Mouse (Mus musculus): Measurements from ENCODE around the gene Cct3.
"Not testable (repeated sequence)": the region's sequence is repeated elsewhere in the genome, so short reads cannot be mapped to it uniquely, and the experiment has no call there.

Gene Cct3

GRCm38 (mm10) chr3:88288133-88288713 lies 8.7 kb upstream of the Cct3 start:
- DNase-seq (ENCODE audit: inconsistent age in 2 of 2, low spot score in 1 of 2): not testable (repeated sequence)

GRCm38 (mm10) chr3:88291970-88292369 lies 4.9 kb upstream of the Cct3 start:
- peak; percentile 32 to 72 for DNase-seq (ENCODE audit: inconsistent age in 2 of 2, low spot score in 1 of 2)

- not testable (repeated sequence) for DNase-seq (ENCODE audit: inconsistent age in 2 of 2, low spot score in 1 of 2)
Observed at GRCm38 (mm10) chr3:88295272-88295671, 1.6 kb upstream of the Cct3 start.

GRCm38 (mm10) chr3:88296110-88296560 lies 781 bp upstream of the Cct3 start:
- no peak for DNase-seq (ENCODE audit: inconsistent age in 2 of 2, low spot score in 1 of 2)

GRCm38 (mm10) chr3:88297321-88297851 lies 470 bp downstream of the Cct3 start:
- DNase-seq (ENCODE audit: inconsistent age in 2 of 2, low spot score in 1 of 2): no peak

GRCm38 (mm10) chr3:88299172-88299571 lies 2.3 kb downstream of the Cct3 start:
- no peak for DNase-seq (ENCODE audit: inconsistent age in 2 of 2, low spot score in 1 of 2)

- DNase-seq (ENCODE audit: inconsistent age in 2 of 2, low spot score in 1 of 2): peak; percentile 65 to 88
Observed at GRCm38 (mm10) chr3:88324951-88325405, 28.1 kb downstream of the Cct3 start, which contains the start of gene Glmp. Glmp (plus strand) TSS chr3:88325023.

- DNase-seq (ENCODE audit: inconsistent age in 2 of 2, low spot score in 1 of 2): no peak
Observed at GRCm38 (mm10) chr3:88328956-88329355, 32.0 kb downstream of the Cct3 start.

GRCm38 (mm10) chr3:88331282-88331681 lies 34.4 kb downstream of the Cct3 start:
- peak; percentile 50 to 86 for DNase-seq (ENCODE audit: inconsistent age in 2 of 2, low spot score in 1 of 2)

- peak in 1 of 2 experiments; percentile 41 for DNase-seq (ENCODE audit: inconsistent age in 2 of 2, low spot score in 1 of 2)
Observed at GRCm38 (mm10) chr3:88334029-88334658, 37.2 kb downstream of the Cct3 start.

GRCm38 (mm10) chr3:88334902-88335435 lies 38.1 kb downstream of the Cct3 start:
- peak in 1 of 2 experiments; percentile 49 for DNase-seq (ENCODE audit: inconsistent age in 2 of 2, low spot score in 1 of 2)

- peak in 1 of 2 experiments; percentile 88 for DNase-seq (ENCODE audit: inconsistent age in 2 of 2, low spot score in 1 of 2)
Observed at GRCm38 (mm10) chr3:88335436-88336053, 38.6 kb downstream of the Cct3 start.

- DNase-seq (ENCODE audit: inconsistent age in 2 of 2, low spot score in 1 of 2): peak; percentile 97 to 99
Observed at GRCm38 (mm10) chr3:88336058-88337013, 39.4 kb downstream of the Cct3 start, which contains the start of the genes Tmem79 and Smg5. Tmem79 (minus strand) TSS chr3:88336148. Smg5 (plus strand) TSS chr3:88336260.

- peak in 1 of 2 experiments; percentile 68 for DNase-seq (ENCODE audit: inconsistent age in 2 of 2, low spot score in 1 of 2)
Observed at GRCm38 (mm10) chr3:88337367-88338020, 40.6 kb downstream of the Cct3 start.

GRCm38 (mm10) chr3:88338316-88338715 lies 41.4 kb downstream of the Cct3 start:
- no peak for DNase-seq (ENCODE audit: inconsistent age in 2 of 2, low spot score in 1 of 2)

- no peak for DNase-seq (ENCODE audit: inconsistent age in 2 of 2, low spot score in 1 of 2)
Observed at GRCm38 (mm10) chr3:88339006-88339405, 42.1 kb downstream of the Cct3 start.

GRCm38 (mm10) chr3:88350732-88351131 lies 53.8 kb downstream of the Cct3 start:
- no peak for DNase-seq (ENCODE audit: inconsistent age in 2 of 2, low spot score in 1 of 2)

GRCm38 (mm10) chr3:88352907-88353306 lies 56.0 kb downstream of the Cct3 start:
- DNase-seq (ENCODE audit: inconsistent age in 2 of 2, low spot score in 1 of 2): peak in 1 of 2 experiments; percentile 51

GRCm38 (mm10) chr3:88354396-88355165 lies 57.7 kb downstream of the Cct3 start:
- peak; percentile 77 to 88 for DNase-seq (ENCODE audit: inconsistent age in 2 of 2, low spot score in 1 of 2)

Measured in adrenal gland, adult (tissue).